Mouse (Mus musculus): ENCODE measurements around the gene Ptprcap. TPM values are rescaled to one million over a fixed set of nuclear protein-coding genes. Genes with fewer than 3 reads are reported as not detected.

Gene Ptprcap
- polyA plus RNA-seq, 1 experiment from 2014 or later = 1.2 TPM

Other genes with a start within 250 kb of the Ptprcap start
- gene Tcirg1, start 246.5 kb upstream of the Ptprcap start, polyA plus RNA-seq (2015; fragmentation: Nextera tagmentation; extraction: Ambion mirVana) = 43.9 and 54.6 TPM in 2 replicates
- 344 and 353 TPM in 2 replicates for gene Ndufs8, start 240.8 kb upstream of the Ptprcap start, polyA plus RNA-seq (2015; fragmentation: Nextera tagmentation; extraction: Ambion mirVana)
- 2.9 and 4.1 TPM in 2 replicates for gene Aldh3b1, start 223.8 kb upstream of the Ptprcap start, polyA plus RNA-seq (2015; fragmentation: Nextera tagmentation; extraction: Ambion mirVana)
- 18.3 and 21.2 TPM in 2 replicates for gene Unc93b1, start 218.4 kb upstream of the Ptprcap start, polyA plus RNA-seq (2015; fragmentation: Nextera tagmentation; extraction: Ambion mirVana)
- gene Aldh3b3, start 195.0 kb upstream of the Ptprcap start, polyA plus RNA-seq (2015; fragmentation: Nextera tagmentation; extraction: Ambion mirVana) = 0.06 TPM in 1 of 2 replicates, not detected in the other
- gene Aldh3b2, start 181.3 kb upstream of the Ptprcap start, polyA plus RNA-seq (2015; fragmentation: Nextera tagmentation; extraction: Ambion mirVana) = 1.7 and 1.8 TPM in 2 replicates
- gene Acy3, start 167.0 kb upstream of the Ptprcap start, polyA plus RNA-seq (2015; fragmentation: Nextera tagmentation; extraction: Ambion mirVana) = 28.6 and 35.0 TPM in 2 replicates
- 0.75 and 1.5 TPM in 2 replicates for gene Tbx10, start 160.9 kb upstream of the Ptprcap start, polyA plus RNA-seq (2015; fragmentation: Nextera tagmentation; extraction: Ambion mirVana)
- gene Nudt8, start 153.0 kb upstream of the Ptprcap start, polyA plus RNA-seq (2015; fragmentation: Nextera tagmentation; extraction: Ambion mirVana) = 31.2 and 36.2 TPM in 2 replicates
- gene Gm49405, start 153.0 kb upstream of the Ptprcap start, polyA plus RNA-seq (2015; fragmentation: Nextera tagmentation; extraction: Ambion mirVana) = 3.3 and 4.1 TPM in 2 replicates
- 5.0 and 5.1 TPM in 2 replicates for gene Doc2g, start 150.3 kb upstream of the Ptprcap start, polyA plus RNA-seq (2015; fragmentation: Nextera tagmentation; extraction: Ambion mirVana)
- gene Ndufv1, start 140.8 kb upstream of the Ptprcap start, polyA plus RNA-seq (2015; fragmentation: Nextera tagmentation; extraction: Ambion mirVana) = 220 and 237 TPM in 2 replicates
- gene Gstp1, start 115.6 kb upstream of the Ptprcap start, polyA plus RNA-seq (2015; fragmentation: Nextera tagmentation; extraction: Ambion mirVana) = 529 and 563 TPM in 2 replicates
- 2.4 and 14.9 TPM in 2 replicates for gene Gstp2, start 107.6 kb upstream of the Ptprcap start, polyA plus RNA-seq (2015; fragmentation: Nextera tagmentation; extraction: Ambion mirVana)
- 0.73 and 1.4 TPM in 2 replicates for gene Gstp3, start 94.0 kb upstream of the Ptprcap start, polyA plus RNA-seq (2015; fragmentation: Nextera tagmentation; extraction: Ambion mirVana)
- 0.22 and 0.84 TPM in 2 replicates for gene Cabp2, start 72.0 kb upstream of the Ptprcap start, polyA plus RNA-seq (2015; fragmentation: Nextera tagmentation; extraction: Ambion mirVana)
- gene Cdk2ap2, start 56.4 kb upstream of the Ptprcap start, polyA plus RNA-seq (2015; fragmentation: Nextera tagmentation; extraction: Ambion mirVana) = 116 and 117 TPM in 2 replicates
- gene Pitpnm1, start 53.6 kb upstream of the Ptprcap start, polyA plus RNA-seq (2015; fragmentation: Nextera tagmentation; extraction: Ambion mirVana) = 14.0 and 15.8 TPM in 2 replicates
- 98.0 and 108 TPM in 2 replicates for gene Aip, start 27.7 kb upstream of the Ptprcap start, polyA plus RNA-seq (2015; fragmentation: Nextera tagmentation; extraction: Ambion mirVana)
- gene Gpr152, start 13.8 kb upstream of the Ptprcap start, polyA plus RNA-seq (2015; fragmentation: Nextera tagmentation; extraction: Ambion mirVana) = not detected in 2 replicates
- gene Cabp4, start 9.6 kb upstream of the Ptprcap start, polyA plus RNA-seq (2015; fragmentation: Nextera tagmentation; extraction: Ambion mirVana) = 0.05 and 0.10 TPM in 2 replicates
- 165 and 174 TPM in 2 replicates for gene Coro1b, start 5.0 kb upstream of the Ptprcap start, polyA plus RNA-seq (2015; fragmentation: Nextera tagmentation; extraction: Ambion mirVana)
- gene Rps6kb2, start 9.8 kb downstream of the Ptprcap start, polyA plus RNA-seq (2015; fragmentation: Nextera tagmentation; extraction: Ambion mirVana) = 51.5 and 58.5 TPM in 2 replicates
- gene Carns1, start 21.9 kb downstream of the Ptprcap start, polyA plus RNA-seq (2015; fragmentation: Nextera tagmentation; extraction: Ambion mirVana) = 2.9 and 3.1 TPM in 2 replicates
- gene Tbc1d10c, start 37.7 kb downstream of the Ptprcap start, polyA plus RNA-seq (2015; fragmentation: Nextera tagmentation; extraction: Ambion mirVana) = 2.4 and 3.0 TPM in 2 replicates
- gene Ppp1ca, start 38.5 kb downstream of the Ptprcap start, polyA plus RNA-seq (2015; fragmentation: Nextera tagmentation; extraction: Ambion mirVana) = 953 and 971 TPM in 2 replicates
- 37.2 and 38.2 TPM in 2 replicates for gene Rad9a, start 48.1 kb downstream of the Ptprcap start, polyA plus RNA-seq (2015; fragmentation: Nextera tagmentation; extraction: Ambion mirVana)
- 5.1 and 6.8 TPM in 2 replicates for gene Clcf1, start 60.6 kb downstream of the Ptprcap start, polyA plus RNA-seq (2015; fragmentation: Nextera tagmentation; extraction: Ambion mirVana)
- not detected in 2 replicates for gene AC109138.7, start 60.8 kb downstream of the Ptprcap start, polyA plus RNA-seq (2015; fragmentation: Nextera tagmentation; extraction: Ambion mirVana)
- 23.2 and 27.4 TPM in 2 replicates for gene Pold4, start 78.3 kb downstream of the Ptprcap start, polyA plus RNA-seq (2015; fragmentation: Nextera tagmentation; extraction: Ambion mirVana)
- gene Ssh3, start 115.6 kb downstream of the Ptprcap start, polyA plus RNA-seq (2015; fragmentation: Nextera tagmentation; extraction: Ambion mirVana) = 15.1 and 15.9 TPM in 2 replicates
- gene Ankrd13d, start 129.5 kb downstream of the Ptprcap start, polyA plus RNA-seq (2015; fragmentation: Nextera tagmentation; extraction: Ambion mirVana) = 8.3 and 8.5 TPM in 2 replicates
- 15.7 and 17.9 TPM in 2 replicates for gene Grk2, start 152.6 kb downstream of the Ptprcap start, polyA plus RNA-seq (2015; fragmentation: Nextera tagmentation; extraction: Ambion mirVana)
- 50.2 and 57.4 TPM in 2 replicates for gene Kdm2a, start 244.7 kb downstream of the Ptprcap start, polyA plus RNA-seq (2015; fragmentation: Nextera tagmentation; extraction: Ambion mirVana)